Mouse (Mus musculus) forebrain, embryonic 10.5 days (tissue): ENCODE results near the gene Angptl8. TPM values are rescaled to one million over a fixed set of nuclear protein-coding genes. Genes with fewer than 3 reads are reported as not detected.

ENCODE experiments used
- DNase-seq: peaks from one replicate; pipeline ENCODE4 v3.0.0-alpha.2; 2017; ENCODE audit warnings: low spot score; ENCODE audit errors: extremely low spot score
- H3K27ac ChIP-seq: fragments of 300-500 bp; sonication (generic); 2 replicates; pipeline ENCODE4 v1.5.1; 2016; ENCODE audit warnings: mild to moderate bottlenecking
- H3K27me3 ChIP-seq: fragments of 300-500 bp; sonication (generic); 2 replicates; pipeline ENCODE4 v1.6.1; 2016; ENCODE audit warnings: mild to moderate bottlenecking; ENCODE audit not compliant: poor library complexity, severe bottlenecking
- H3K36me3 ChIP-seq: fragments of 300-500 bp; sonication (generic); replicated peaks from 2 replicates; pipeline ENCODE4 v1.6.1; 2016; ENCODE audit warnings: mild to moderate bottlenecking, moderate library complexity
- H3K4me1 ChIP-seq: fragments of 300-500 bp; sonication (generic); 2 replicates; pipeline ENCODE4 v1.6.1; 2016
- H3K4me3 ChIP-seq: fragments of 300-500 bp; sonication (generic); 2 replicates; pipeline ENCODE4 v1.5.1; 2016; ENCODE audit warnings: mild to moderate bottlenecking, moderate library complexity
- H3K9me3 ChIP-seq: fragments of 300-500 bp; sonication (generic); 2 replicates; pipeline ENCODE4 v1.6.1; 2016; ENCODE audit warnings: mild to moderate bottlenecking, moderate library complexity
- WGBS: fragments of 180-500 bp; shearing (Covaris S2); methylation state at CpG from one replicate; pipeline ENCODE4 v1.1.7; 2016; 5-methylcytosine and 5-hydroxymethylcytosine counted together
- polyA plus RNA-seq: library from polyadenylated mRNA; unstranded; fragments of >200 nt; fragmentation: Nextera tagmentation; extraction: Ambion mirVana; gene quantifications from 2 replicates; pipeline ENCODE4 v1.2.1, GENCODE M21; 2016

Angptl8 gene
- polyA plus RNA-seq, 1 experiment from 2014 or later = 0.94 TPM

DNA sequence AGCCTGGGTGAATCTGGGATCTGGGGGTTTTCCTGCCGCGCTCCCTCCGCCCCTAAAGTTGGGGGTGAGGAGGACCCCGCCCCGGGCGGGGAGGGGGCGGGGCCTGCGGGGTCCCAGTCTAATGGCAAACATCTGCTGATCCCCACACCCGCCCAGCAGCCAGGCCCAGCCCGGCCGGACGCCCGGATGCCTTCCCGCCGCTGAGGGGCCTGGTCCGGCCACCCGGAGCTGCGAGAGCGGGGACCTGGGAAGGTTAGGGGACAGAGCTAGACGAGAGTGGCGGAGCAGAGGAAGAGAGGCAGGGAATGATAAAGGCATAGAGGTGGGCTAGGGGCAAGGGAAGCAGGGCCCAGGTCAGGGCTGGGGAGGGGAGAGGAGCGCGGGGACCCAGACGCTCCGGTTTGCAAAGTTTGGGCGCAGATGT lies 37.4 kb upstream of the Angptl8 start:
- H3K27me3 ChIP-seq = no peaks in the 10 kb centered on the region
- H3K4me3 ChIP-seq = peak overlapping the region; percentile 79
- peaks cover 36% of the 10 kb centered on the region for H3K4me1 ChIP-seq
- no peaks in the 10 kb centered on the region for H3K9me3 ChIP-seq
- WGBS = under 1% methylated on average over 26 of the region's 26 CpGs
- H3K27ac ChIP-seq = peak overlapping the region; percentile 92
- peak; percentile 77 for DNase-seq
- H3K36me3 ChIP-seq = peaks cover 43% of the 10 kb centered on the region

DNA sequence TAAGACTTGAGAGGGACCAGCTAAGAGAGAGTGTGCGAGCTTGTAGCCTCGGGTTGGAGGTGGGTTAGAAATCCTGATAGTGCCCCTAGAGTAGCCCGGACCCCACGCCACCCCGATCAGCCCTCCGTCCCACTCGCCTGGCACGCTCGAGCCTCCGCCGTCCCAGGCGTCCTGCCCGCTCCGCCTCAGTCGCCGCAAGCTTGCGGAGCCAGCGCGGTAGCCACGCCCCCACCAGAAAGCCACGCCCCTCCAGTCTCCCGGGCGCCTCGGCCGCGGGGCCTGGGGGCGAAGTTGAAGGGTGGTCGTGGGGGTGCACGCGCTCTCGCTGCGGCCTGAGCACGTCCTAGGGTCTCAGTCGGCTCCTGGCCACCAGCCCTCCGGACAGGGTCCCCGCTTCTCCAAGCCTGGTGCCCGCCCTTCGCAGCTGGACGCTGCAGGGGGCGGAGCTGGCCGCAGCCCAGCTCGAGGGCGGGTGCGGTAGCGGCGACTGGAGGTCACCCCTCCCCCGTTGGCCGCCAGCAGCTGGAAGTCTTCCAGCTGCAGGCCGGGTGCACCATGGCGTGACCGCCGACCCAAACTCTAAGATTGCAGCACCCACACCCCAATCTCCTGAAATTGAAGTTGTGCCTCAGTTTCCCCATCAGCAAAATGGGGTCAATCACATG lies 36.8 kb upstream of the Angptl8 start, which contains the start of gene Kank2:
Kank2 (minus strand) TSS at position 400 of the 665 bp plus-strand sequence.
- WGBS = under 1% methylated on average over 52 of the region's 52 CpGs
- H3K4me1 ChIP-seq = peaks cover 36% of the 10 kb centered on the region
- H3K4me3 ChIP-seq = peak within 1 kb of the TSS; percentile 79
- peak; percentile 85 for DNase-seq
- no peaks in the 10 kb centered on the region for H3K9me3 ChIP-seq
- no peaks in the 10 kb centered on the region for H3K27me3 ChIP-seq
- peaks cover 38% of the 10 kb centered on the region for H3K36me3 ChIP-seq
- peak within 1 kb of the TSS; percentile 92 for H3K27ac ChIP-seq

DNA sequence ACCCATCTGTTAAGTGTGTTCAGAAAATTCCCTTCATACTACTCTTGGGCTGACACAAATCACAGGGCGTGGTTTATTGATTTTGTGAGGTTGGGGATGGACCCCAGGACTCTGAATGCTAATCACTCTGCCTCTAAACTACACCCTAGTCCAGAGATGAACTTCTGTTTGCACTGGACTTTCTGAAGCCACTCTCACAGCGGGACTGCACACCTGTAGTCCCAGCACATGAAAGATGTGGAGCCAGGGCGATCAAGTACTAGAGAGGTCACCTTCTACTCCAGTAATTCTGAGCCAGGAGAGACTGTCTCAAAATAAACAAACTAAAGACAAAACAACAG lies 36.3 kb upstream of the Angptl8 start:
- no peaks in the 10 kb centered on the region for H3K27me3 ChIP-seq
- peak overlapping the region; percentile 79 for H3K4me3 ChIP-seq
- 59% methylated on average over 3 of the region's 3 CpGs for WGBS
- peaks cover 36% of the 10 kb centered on the region for H3K4me1 ChIP-seq
- DNase-seq = no peak
- peaks cover 33% of the 10 kb centered on the region for H3K36me3 ChIP-seq
- H3K9me3 ChIP-seq = no peaks in the 10 kb centered on the region
- H3K27ac ChIP-seq = peak overlapping the region; percentile 92

DNA sequence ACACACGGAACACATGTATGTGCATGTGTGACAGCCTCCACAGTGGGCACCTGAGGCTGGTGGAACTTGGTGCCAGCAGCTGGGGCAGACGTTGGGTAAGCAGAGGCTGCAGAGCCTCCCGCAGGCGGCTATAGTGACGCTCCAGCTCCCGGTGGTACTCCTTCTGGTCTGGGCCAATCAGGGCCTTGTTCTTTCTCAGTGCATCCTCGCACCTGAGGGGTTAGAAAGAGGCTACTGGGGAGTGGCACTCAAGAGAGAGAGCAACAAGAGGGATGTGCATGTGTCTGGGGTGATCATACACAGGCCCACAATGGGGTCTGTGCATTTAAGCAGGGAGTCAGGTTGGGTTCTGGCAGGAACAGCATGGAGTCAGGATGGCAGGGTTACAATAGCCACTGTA lies 34.2 kb upstream of the Angptl8 start:
- WGBS = 77% methylated on average over 7 of the region's 7 CpGs
- Histone ChIP-seq H3K36me3 (peaks cover 11% of the 10 kb centered on the region), H3K4me3 (no peak overlapping the region), H3K4me1 (peaks cover 33% of the 10 kb centered on the region), H3K27me3 (no peaks in the 10 kb centered on the region), H3K27ac (no peak overlapping the region), H3K9me3 (no peaks in the 10 kb centered on the region)
- no peak for DNase-seq

DNA sequence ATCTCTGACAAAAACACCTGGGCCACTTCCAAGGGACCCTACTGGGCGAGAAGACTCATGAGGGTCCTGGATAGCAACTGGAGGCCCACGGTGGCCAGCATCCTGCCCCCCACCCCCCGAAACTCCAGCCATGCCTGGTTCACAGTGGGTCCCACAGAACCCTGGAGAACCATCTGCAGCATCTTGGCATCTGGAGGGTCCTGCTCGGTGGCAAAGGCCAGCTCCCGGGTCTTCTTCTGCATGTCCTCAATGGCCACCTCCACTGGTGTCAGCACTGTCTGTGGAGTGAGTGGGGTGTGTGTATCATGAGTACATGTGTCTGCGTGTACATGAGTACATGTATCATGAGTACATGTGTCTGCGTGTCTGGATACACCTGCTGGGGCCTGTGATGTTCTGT lies 33.7 kb upstream of the Angptl8 start:
- Histone ChIP-seq H3K4me3 (no peak overlapping the region), H3K36me3 (peaks cover 9% of the 10 kb centered on the region; the same call in 1 of the 2 replicates), H3K27me3 (no peaks in the 10 kb centered on the region), H3K4me1 (peaks cover 29% of the 10 kb centered on the region), H3K9me3 (no peaks in the 10 kb centered on the region), H3K27ac (no peak overlapping the region)
- DNase-seq = no peak
- 90% methylated on average over 7 of the region's 7 CpGs for WGBS

DNA sequence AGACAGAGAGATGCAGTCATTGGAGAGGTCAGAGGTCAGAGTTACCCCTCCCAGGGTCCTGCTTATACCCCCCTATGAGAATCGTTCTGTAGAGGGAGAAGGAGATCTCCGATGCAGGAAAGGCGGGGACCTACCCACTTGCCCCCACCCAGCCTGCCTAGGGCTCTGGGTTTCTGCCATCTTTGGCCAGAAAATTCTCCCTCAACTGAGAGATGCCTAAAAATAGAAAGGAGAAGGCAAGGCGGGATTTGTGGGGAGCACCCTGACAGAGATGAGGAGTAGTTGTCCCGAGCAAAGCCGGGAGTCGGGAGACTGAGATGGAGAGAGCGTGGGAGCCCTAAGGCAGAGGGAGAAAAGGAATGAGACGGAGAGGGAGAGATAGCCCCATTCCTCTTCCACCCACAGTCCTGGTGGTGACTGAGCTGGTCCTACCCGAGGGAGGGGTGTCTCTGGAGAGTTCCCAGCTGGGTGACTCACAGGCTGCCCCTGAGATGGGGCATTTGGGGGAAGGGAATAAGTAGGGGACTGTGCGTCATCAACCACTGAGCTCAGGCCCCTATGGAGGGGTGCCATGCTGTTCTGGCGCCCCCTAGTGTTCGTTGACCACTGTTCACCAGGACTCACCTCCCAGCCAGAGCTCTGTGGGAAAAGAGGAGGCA lies 31.2 kb upstream of the Angptl8 start:
- peaks cover 7% of the 10 kb centered on the region for H3K4me1 ChIP-seq
- no peaks in the 10 kb centered on the region for H3K27me3 ChIP-seq
- H3K27ac ChIP-seq = peak overlapping the region; percentile 42
- DNase-seq = peak; percentile 78
- H3K9me3 ChIP-seq = no peaks in the 10 kb centered on the region
- peaks cover 9% of the 10 kb centered on the region; the same call in 1 of the 2 replicates for H3K36me3 ChIP-seq
- WGBS = 45% methylated on average over 13 of the region's 13 CpGs
- H3K4me3 ChIP-seq = 0 out of 2 replicates have a peak overlapping the region, but pooled peaks have one; percentile 0

DNA sequence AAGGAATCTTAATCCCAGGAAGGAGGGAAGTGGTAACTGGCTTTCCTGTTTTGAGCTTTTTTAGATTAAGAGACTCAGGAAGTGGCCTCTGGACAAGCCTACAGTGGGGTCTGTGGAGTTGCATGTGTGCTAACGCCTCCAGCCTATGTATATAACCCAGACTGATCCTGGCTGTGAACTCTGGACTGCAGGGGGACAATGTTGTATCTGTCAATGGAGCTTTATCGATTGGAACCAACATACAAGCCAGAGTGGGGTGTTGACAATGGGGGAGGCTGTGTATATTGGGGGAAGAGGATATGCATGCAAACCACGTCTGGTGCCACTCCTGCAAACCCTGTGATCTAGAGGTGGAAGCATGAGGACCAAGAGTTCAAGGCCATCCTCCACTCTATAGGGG lies 28.9 kb upstream of the Angptl8 start:
- Histone ChIP-seq H3K9me3 (no peaks in the 10 kb centered on the region), H3K4me3 (no peak overlapping the region), H3K27me3 (no peaks in the 10 kb centered on the region), H3K27ac (no peak overlapping the region), H3K36me3 (no peaks in the 10 kb centered on the region; the same call in 1 of the 2 replicates), H3K4me1 (peaks cover 10% of the 10 kb centered on the region)
- WGBS = 82% methylated on average over 3 of the region's 3 CpGs
- no peak for DNase-seq

DNA sequence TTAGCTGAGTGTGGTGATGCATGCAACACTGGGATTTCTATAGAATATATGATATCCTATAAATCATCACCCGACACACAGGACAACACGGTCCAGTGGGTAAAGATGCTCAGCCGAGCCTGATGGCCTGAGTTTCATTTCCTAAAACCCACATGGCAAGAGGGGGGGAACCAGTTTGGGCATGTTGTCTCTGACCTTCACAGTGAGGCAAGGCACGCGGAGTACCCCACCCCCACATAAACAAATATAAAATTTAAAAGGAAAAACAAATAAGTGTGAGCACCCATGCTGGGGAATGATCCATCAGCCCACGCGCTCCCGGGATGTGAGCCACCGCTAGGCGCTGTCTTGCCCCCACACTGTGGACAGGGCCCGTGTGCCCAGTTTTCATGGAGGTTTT lies 28.3 kb upstream of the Angptl8 start:
- DNase-seq = no peak
- Histone ChIP-seq H3K9me3 (no peaks in the 10 kb centered on the region), H3K4me1 (peaks cover 10% of the 10 kb centered on the region), H3K36me3 (peaks cover 5% of the 10 kb centered on the region; the same call in 1 of the 2 replicates), H3K4me3 (no peak overlapping the region), H3K27ac (no peak overlapping the region), H3K27me3 (no peaks in the 10 kb centered on the region)
- 92% methylated on average over 11 of the region's 11 CpGs for WGBS

DNA sequence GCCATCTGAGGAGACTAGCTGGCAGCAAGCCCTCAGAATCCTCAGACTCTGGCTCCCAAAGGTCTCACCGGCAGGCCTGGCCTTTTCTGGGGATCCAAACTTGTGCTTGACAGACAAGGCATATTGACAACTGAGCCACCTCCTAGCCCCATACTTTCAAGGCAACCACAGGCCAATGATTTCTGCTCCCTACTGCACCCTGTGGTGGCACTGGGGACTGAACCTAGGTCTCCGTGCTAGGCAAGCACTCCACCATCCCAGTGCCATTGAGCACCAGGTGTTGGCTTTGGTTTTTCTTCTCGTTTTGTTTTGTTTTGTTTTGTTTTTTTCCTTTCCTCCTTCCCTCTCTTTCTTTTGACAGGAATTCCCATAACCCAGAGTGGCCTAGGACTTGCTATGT lies 26.7 kb upstream of the Angptl8 start:
- Histone ChIP-seq H3K9me3 (no peaks in the 10 kb centered on the region), H3K27ac (no peak overlapping the region), H3K4me3 (no peak overlapping the region), H3K27me3 (no peaks in the 10 kb centered on the region), H3K36me3 (peaks cover 20% of the 10 kb centered on the region), H3K4me1 (peaks cover 10% of the 10 kb centered on the region)
- 63% methylated on average over 3 of the region's 3 CpGs for WGBS
- no peak for DNase-seq

DNA sequence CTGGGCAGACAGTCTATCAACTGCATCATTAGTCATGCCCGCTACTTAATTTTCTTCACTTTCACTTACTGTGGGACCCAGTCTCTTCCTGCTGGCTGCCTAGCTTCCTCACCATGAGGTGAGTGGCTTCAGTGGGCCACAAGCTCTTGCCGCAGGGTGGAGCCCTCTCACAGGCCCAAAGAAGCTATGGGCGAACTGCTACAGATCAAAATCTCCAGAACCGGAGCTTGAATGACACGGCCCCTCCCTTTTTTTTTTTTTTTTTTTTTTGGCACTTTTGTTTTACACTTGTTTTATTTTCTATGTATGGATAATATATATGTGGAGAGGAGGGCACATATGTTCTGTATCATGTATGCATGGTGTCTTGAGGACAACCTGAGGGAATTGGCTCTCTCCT lies 24.1 kb upstream of the Angptl8 start:
- WGBS = 92% methylated on average over 5 of the region's 5 CpGs
- 0 out of 2 replicates have a peak, but pooled peaks cover 3% of the 10 kb centered on the region for H3K4me1 ChIP-seq
- H3K36me3 ChIP-seq = peaks cover 44% of the 10 kb centered on the region
- no peaks in the 10 kb centered on the region for H3K9me3 ChIP-seq
- no peak for DNase-seq
- no peak overlapping the region for H3K4me3 ChIP-seq
- no peak overlapping the region for H3K27ac ChIP-seq
- H3K27me3 ChIP-seq = no peaks in the 10 kb centered on the region

DNA sequence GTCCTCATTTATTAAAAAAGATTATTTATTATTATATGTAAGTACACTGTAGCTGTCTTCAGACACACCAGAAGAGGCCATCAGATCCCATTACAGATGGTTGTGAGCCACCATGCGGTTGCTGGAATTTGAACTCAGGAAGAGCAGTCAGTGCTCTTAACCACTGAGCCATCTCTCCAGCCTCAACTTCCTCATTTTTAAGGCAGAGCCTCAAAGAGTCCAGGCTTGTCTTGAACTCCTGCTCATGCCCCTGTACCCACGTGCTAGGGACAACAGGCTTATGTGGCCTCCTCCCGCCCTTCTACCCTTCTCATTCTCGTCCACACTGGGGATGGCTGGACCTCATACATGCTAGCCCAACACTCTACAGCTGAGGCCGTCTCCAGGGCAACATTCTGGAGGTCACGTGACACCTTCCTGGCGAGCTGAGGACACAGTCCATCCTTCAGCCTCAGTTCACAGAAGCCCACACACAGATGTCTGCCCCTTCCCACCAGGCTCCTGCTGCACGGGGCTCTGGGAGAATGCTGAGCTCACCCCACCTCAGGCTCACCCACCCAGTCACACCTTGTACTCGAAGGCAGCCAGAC lies 18.5 kb upstream of the Angptl8 start:
- DNase-seq = no peak
- no peaks in the 10 kb centered on the region for H3K27me3 ChIP-seq
- peaks cover 64% of the 10 kb centered on the region for H3K36me3 ChIP-seq
- H3K4me1 ChIP-seq = no peaks in the 10 kb centered on the region
- 80% methylated on average over 9 of the region's 9 CpGs for WGBS
- no peak overlapping the region for H3K4me3 ChIP-seq
- H3K9me3 ChIP-seq = no peaks in the 10 kb centered on the region
- H3K27ac ChIP-seq = 0 out of 2 replicates have a peak overlapping the region, but pooled peaks have one; percentile 15

DNA sequence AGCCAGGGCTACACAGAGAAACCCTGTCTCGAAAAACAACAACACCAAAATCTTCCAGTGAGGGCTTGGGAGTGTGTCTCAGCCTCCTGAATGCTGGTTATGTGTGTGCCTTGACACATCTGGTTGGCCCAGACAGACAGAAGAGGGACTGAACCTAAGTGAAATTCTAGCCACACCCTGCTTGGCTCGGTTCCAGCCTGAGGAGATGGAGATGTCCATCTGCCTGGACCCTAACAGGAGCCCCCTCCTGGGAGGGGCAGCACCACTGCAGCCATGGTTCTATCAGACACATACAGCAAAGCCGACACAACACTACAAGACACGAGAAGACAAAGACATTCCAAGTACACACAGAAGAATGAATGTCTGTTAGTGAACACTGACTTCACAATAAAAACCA lies 17.2 kb upstream of the Angptl8 start:
- no peak for DNase-seq

DNA sequence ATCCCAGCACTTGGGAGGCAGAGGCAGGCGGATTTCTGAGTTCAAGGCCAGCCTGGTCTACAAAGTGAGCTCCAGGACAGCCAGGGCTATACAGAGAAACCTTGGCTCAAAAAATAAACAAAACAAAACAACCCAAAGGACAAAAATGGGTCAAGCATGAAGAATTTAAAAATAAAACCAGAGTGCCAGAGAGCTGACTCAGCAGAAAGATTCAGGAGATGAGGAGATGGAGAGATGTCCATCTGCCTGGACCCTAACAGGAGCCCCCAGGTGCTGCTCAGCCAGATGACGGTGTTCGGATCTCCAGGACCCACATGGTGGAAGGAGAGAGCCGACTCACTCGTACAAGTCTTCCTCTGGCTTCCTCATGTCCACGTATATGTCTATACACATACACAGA lies 16.7 kb upstream of the Angptl8 start:
- Histone ChIP-seq H3K27me3 (no peaks in the 10 kb centered on the region), H3K4me1 (no peaks in the 10 kb centered on the region), H3K36me3 (peaks cover 48% of the 10 kb centered on the region), H3K27ac (no peak overlapping the region), H3K9me3 (no peaks in the 10 kb centered on the region), H3K4me3 (no peak overlapping the region)
- WGBS = 97% methylated on average over 6 of the region's 6 CpGs
- DNase-seq = no peak

More for the DNA sequence above, 17.2 kb upstream of the Angptl8 start:
- Histone ChIP-seq H3K4me1 (no peaks in the 10 kb centered on the region), H3K36me3 (peaks cover 52% of the 10 kb centered on the region), H3K27ac (no peak overlapping the region), H3K27me3 (no peaks in the 10 kb centered on the region), H3K9me3 (no peaks in the 10 kb centered on the region), H3K4me3 (no peak overlapping the region)
- 88% methylated on average over 4 of the region's 4 CpGs for WGBS
